Mouse (Mus musculus) layer of hippocampus, postnatal 14 days (tissue): ENCODE measurements around the gene Cfl1. TPM values are rescaled to one million over a fixed set of nuclear protein-coding genes. Genes with fewer than 3 reads are reported as not detected.
"Not testable (repeated sequence)": the region's sequence is repeated elsewhere in the genome, so short reads cannot be mapped to it uniquely, and the experiment has no call there.

Experiments used
- DNase-seq, 2 experiments: peaks; one replicate each; pipeline ENCODE4 v3.0.0; 2021 to 2022; ENCODE audit warnings: low spot score in 2 of 2, mixed read lengths in 1 of 2
- total RNA-seq, 2 experiments: library from RNA; stranded (reverse); gene quantifications; 2 replicates each; pipeline ENCODE4 v1.2.3; 2021

Gene Cfl1
- total RNA-seq, 2 experiments from 2014 or later: 1,666 to 1,748 TPM

- peak; percentile 92 to 97 for DNase-seq
Measured at GRCm38 (mm10) chr19:5487768-5488550, 2.3 kb upstream of the Cfl1 start, which contains the start of gene Mus81. Gene Mus81 (minus strand): TSS chr19:5488402.

DNA sequence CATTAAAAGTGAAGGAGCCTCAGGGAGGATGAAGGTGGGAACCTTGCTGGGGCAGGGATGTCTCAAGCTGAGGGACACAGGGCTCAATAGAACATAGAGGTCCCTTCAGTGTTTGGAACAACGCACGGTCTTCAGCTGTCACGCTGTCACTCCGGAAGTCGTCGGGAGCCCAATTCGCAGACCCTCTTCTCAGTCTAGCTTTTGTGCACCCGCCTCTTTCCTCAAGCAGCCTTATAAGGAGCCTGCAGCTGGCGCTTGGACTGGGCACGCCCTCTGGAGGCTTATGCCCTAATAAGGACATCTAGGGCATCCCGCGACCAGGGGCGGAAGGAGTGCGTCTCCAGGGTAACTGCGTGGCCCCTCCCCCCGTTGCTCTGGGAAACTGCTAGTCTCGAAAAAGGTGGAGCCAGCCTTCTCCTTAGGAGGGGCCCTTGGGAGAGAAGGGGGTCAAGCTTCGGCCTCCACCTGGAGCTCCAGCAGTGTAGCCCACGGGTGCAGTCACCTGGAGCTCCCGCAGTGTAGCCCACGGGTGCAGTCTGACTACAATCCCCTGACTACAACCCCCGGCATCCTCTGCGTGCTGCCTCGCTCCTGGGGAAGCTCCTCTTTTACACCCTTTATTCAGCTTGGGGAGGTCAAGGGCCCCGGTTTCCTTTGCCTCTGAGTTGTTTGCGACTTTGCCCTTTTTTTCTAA, 1.2 kb upstream of the Cfl1 start:
- DNase-seq: peak; percentile 98

DNA sequence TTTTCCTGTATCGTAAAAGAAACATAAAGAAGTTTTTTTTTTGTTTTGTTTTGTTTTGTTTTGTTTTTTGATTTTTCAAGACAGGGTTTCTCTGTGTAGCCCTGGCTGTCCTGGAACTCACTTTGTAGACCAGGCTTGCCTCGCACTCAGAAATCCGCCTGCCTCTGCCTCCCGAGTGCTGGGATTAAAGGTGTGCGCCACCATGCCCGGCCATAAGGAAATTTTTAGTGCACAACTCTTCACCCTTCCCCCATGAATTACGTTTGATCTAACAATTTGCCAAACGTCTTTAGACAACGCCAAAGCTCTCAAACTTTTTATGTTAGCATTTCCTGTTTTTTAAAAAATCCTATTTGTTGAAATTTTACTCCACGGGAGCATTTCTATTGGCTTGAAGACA, 534 bp upstream of the Cfl1 start:
- not testable (repeated sequence) for DNase-seq

GRCm38 (mm10) chr19:5490898-5491708, 848 bp downstream of the Cfl1 start:
- DNase-seq: peak; percentile 79 to 83

- DNase-seq: no peak
Measured at GRCm38 (mm10) chr19:5492641-5493040, 2.4 kb downstream of the Cfl1 start.

DNA sequence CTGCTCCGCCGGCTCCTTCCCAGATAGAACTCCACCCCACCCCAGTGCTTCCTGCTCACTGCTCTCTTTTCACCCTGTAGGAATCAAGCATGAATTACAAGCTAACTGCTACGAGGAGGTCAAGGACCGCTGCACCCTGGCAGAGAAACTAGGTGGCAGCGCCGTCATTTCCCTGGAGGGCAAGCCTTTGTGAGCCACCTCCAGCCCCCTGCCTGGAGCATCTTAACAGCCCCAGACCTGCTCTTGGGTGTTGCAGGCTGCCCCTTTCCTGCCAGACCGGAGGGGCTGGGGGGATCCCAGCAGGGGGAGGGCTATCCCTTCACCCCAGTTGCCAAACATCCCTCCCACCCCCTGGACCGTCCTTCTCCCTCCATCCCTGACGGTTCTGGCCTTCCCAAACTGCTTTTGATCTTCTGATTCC, 3.1 kb downstream of the Cfl1 start:
- DNase-seq: not testable (repeated sequence)

- DNase-seq: no peak
Measured at GRCm38 (mm10) chr19:5494314-5494713, 4.1 kb downstream of the Cfl1 start.

DNA sequence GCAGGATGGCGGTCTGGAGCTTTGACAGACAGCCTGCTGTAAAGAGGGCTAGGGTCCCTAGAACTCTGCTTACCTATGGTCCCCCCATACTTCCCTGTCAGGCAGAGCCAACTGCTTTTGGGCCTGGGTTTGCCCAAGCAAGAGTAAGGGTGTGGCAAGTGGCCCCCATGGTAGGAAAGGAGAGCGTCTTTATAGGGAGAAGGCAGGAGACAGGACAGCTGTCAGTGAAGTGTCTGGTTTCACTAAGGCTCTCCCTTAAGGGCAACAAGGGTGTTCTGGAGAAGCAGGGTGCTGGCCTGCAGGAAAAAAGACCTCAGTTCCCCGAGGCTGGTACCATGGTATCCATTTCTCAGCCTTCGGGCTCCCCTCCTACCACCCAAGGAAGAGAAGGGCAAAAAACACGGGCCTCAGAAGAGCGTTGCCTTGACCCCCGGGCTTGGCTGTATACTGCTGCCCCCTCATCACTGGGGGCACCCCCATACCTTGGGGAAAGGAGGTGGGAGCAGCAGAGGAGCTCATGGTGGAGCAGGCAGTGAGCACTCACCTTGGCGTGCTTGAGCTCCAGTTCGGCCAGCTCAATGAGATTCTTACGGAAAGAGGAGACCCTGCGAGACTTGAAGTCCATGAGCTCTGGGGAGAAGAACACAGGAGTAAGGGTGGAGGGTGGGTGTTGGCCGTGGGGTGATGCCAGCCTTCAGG, 5.2 kb downstream of the Cfl1 start:
- no peak for DNase-seq

GRCm38 (mm10) chr19:5496052-5496370, 5.8 kb downstream of the Cfl1 start:
- DNase-seq: no peak

- DNase-seq: no peak
Measured at GRCm38 (mm10) chr19:5500330-5500875, 10.1 kb downstream of the Cfl1 start.

DNA sequence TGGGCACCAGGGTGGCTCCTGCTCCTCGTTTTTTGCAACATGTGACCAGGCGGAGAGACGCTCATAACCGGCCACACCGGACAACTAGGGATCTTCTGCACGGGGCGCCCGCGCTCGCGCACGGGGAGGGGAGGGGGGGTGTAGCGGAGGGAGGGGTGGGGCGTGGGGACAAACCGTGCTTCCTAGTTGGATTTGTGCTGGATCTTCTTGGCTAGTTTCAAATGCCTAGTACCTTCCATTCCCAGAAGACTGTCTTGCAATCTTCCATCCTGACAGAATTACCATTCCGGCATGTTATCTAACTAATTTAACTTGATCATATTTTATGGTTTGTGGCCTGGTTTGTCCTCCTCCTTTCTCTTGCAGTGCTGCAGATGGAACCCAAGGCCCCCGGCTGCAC, 13.4 kb downstream of the Cfl1 start, which contains the start of gene 1700020D05Rik:
TSS of gene 1700020D05Rik (minus strand) at position 101 of the 400 bp plus-strand sequence.
- no peak for DNase-seq

DNA sequence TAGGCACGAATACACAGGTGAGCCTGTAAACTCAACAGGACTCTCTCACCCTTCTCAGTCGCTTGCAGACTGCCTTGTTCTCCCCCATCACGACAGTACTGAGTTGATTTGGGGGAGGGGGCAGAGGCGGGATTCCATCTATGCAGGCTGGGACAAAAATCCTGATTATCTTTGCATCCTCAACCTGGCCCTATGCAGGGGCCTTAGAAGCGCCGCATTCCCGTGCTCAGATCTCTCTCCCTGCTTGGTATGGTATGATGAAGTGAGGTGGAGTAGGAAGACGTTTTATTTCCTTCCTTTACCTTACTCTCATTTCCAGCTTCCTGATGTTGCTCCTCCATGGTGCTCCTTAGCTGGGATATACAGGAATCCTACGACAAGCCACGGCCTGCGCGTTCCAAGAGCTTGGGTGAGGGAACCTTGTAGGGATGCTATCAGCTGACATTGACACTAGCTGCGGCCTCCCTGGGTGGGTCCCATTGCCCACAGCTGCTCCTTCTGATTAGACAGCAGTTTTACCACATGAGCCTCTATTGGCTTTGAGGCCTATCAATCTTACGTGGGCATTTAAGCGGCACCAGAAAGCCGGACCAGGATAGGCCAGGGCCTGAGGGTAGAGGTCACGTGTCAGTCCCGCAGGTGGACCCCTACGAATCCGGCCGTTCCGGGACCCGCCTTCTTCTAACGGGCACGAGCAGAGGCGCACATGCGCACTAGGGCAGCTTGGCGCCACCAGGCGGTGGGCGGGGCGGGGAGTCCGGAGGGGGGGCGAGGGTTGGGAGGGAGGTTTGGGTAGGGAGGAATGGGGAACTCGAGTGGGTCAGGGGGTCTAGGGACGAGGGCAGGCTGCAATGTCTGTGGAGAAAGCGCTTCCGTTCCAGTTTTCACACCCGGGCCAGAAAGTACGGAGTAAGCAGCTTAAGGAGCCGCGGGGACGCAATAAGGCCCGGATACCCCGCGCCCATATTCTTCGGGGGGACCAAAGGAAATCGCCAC, 20.1 kb downstream of the Cfl1 start, which contains the start of gene Snx32:
TSS of gene Snx32 (minus strand) at position 508 of the 996 bp plus-strand sequence.
- DNase-seq: peak; percentile 95 to 99

GRCm38 (mm10) chr19:5511074-5511632, 20.9 kb downstream of the Cfl1 start:
- DNase-seq: no peak

DNA sequence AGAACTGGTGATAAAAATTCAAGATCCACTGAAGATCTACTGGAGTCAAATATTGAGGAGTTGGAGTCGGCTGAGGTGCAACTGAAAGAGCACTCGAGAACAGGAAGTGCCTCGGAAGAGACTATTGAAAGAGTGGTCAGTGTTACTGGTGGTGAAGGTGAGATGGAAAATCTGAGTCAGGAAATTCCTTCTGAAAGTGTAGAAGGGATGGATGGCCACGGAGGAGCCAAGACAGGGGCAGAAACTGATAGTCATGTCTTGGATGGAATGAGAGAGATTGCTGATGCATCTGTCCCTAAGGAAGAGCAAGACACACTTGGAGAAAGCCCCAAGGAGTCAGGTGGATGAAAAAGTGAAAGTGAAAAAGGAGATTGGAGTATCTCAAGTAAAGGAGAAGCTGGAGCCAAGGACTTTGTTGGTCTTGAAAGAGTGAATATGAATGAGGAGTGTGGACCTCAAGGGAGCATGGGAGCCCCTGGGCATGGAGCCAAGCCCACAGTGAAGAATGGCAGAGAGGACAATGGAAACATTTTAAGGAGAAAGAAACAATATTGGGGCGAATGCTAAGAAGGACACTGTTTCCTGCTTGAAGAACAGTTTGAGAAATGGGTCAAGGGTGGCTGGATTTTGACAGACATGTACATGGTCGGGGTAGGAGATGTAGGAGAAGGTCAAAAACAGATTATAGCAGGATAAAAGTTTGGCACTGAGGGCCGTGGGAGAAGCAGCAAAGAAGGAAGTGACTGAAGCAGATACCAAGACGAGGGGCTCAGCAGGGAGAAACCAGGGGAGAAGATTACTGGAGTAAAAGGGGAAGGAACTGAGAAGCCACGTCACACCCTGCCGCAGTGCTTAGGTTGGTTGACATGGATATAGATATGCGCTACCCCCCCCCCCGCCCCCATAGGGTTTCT, 22.1 kb downstream of the Cfl1 start:
- DNase-seq: no peak

- no peak for DNase-seq
Measured at GRCm38 (mm10) chr19:5513005-5513349, 22.7 kb downstream of the Cfl1 start.

GRCm38 (mm10) chr19:5515840-5516777, 25.9 kb downstream of the Cfl1 start:
- no peak for DNase-seq
